Mouse (Mus musculus) layer of hippocampus, adult 9-10 months (tissue): Measurements from ENCODE around the gene Eif3c.
A peak's percentile ranks its signal among the peaks of the same experiment; 100 is the strongest.

ENCODE experiments used
- DNase-seq: peaks from one replicate; pipeline ENCODE4 v3.0.0; 2022; ENCODE audit warnings: low spot score

Eif3c gene

GRCm38 (mm10) chr7:126545631-126546030 is 20.6 kb downstream of the Eif3c start:
- no peak for DNase-seq

GRCm38 (mm10) chr7:126541661-126542060 is 24.6 kb downstream of the Eif3c start:
- no peak for DNase-seq

GRCm38 (mm10) chr7:126537820-126538585 is 28.2 kb downstream of the Eif3c start:
- DNase-seq, result no peak

GRCm38 (mm10) chr7:126536466-126536865 is 29.7 kb downstream of the Eif3c start:
- no peak for DNase-seq

- DNase-seq, result no peak
Observed at GRCm38 (mm10) chr7:126535766-126536165, 30.4 kb downstream of the Eif3c start.

- no peak for DNase-seq
Observed at GRCm38 (mm10) chr7:126533434-126533833, 32.8 kb downstream of the Eif3c start.

- DNase-seq, result peak; percentile 67
Observed at GRCm38 (mm10) chr7:126528166-126528577, 38.0 kb downstream of the Eif3c start.

- DNase-seq, result no peak
Observed at GRCm38 (mm10) chr7:126523316-126523715, 42.9 kb downstream of the Eif3c start.

- no peak for DNase-seq
Observed at GRCm38 (mm10) chr7:126519513-126519912, 46.7 kb downstream of the Eif3c start.

GRCm38 (mm10) chr7:126518261-126518941 is 47.8 kb downstream of the Eif3c start:
- DNase-seq, result no peak

- no peak for DNase-seq
Observed at GRCm38 (mm10) chr7:126511287-126511686, 54.9 kb downstream of the Eif3c start.

GRCm38 (mm10) chr7:126507126-126507778 is 59.0 kb downstream of the Eif3c start:
- no peak for DNase-seq

- DNase-seq, result peak; percentile 27
Observed at GRCm38 (mm10) chr7:126504913-126505312, 61.3 kb downstream of the Eif3c start.

GRCm38 (mm10) chr7:126503273-126503878 is 62.8 kb downstream of the Eif3c start, which contains the start of gene Atxn2l:
TSS of gene Atxn2l (minus strand) at chr7:126503437.
- DNase-seq, result peak; percentile 91

GRCm38 (mm10) chr7:126502751-126503150 is 63.5 kb downstream of the Eif3c start:
- DNase-seq, result no peak

GRCm38 (mm10) chr7:126502023-126502741 is 64.0 kb downstream of the Eif3c start:
- DNase-seq, result peak; percentile 86

- DNase-seq, result no peak
Observed at GRCm38 (mm10) chr7:126501684-126502022, 64.6 kb downstream of the Eif3c start.

GRCm38 (mm10) chr7:126499416-126499815 is 66.8 kb downstream of the Eif3c start:
- DNase-seq, result no peak

- no peak for DNase-seq
Observed at GRCm38 (mm10) chr7:126497966-126498365, 68.2 kb downstream of the Eif3c start.

- DNase-seq, result no peak
Observed at GRCm38 (mm10) chr7:126496475-126496874, 69.7 kb downstream of the Eif3c start.
